Mouse (Mus musculus) thymus, postnatal 25 days (tissue): ENCODE data around the gene Tmem72.

Experiments
- DNase-seq: peaks from one replicate; pipeline ENCODE4 v3.0.0; 2022

The Tmem72 gene

DNA sequence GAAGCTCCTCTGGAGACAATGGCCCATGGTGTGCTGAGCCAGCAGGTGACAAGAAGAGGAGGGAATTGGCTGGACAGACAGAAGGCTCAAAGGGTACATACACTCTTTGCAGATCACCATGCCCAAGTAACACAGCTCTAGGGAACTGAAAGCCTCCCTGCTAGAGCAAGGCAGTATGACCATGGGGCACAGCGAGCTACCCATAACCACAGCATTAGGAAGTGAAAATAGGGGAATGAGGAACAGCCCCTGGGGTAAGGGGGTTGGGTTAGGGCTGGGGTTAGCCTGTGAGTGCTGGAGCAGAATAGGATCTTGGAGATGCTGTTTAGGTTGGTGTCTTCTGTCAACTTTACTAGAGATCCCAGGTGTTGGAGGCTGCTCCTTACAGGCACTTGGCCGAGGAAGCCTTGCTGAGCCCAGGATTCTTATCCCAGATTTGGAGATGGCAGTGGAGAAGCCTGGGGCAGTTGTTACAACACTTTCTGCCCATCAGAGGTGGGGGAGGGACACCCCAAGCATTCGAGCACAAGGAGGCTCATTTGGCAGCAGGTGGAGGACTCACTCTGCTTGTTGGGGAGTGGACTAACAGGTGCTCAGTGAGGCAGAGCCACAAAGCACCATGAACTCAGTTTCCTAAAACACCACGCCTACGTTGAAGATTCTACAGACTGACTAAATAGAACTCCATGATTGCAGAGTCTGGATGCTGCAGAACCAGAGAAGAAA, 37.0 kb downstream of the Tmem72 start:
- no peak for DNase-seq

DNA sequence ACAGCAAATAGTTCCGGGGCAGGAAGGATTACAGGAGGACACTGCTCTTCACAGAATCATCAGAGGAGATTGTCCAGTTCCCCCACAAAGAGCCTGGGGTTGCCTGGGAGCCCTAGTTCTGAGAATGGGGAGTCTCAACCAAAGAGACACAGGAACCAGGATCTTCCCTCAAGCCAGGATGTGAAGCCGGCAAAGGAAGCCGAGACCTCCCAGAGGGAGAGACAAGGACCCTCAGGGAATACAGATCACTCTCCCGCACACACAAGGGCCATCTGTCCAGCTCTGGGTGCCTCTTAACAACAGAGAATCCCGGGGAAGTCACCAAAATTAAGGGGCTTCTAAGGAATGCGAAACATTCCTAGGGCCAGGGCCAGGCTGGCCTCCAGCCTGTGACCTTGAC, 39.4 kb downstream of the Tmem72 start:
- no peak for DNase-seq

DNA sequence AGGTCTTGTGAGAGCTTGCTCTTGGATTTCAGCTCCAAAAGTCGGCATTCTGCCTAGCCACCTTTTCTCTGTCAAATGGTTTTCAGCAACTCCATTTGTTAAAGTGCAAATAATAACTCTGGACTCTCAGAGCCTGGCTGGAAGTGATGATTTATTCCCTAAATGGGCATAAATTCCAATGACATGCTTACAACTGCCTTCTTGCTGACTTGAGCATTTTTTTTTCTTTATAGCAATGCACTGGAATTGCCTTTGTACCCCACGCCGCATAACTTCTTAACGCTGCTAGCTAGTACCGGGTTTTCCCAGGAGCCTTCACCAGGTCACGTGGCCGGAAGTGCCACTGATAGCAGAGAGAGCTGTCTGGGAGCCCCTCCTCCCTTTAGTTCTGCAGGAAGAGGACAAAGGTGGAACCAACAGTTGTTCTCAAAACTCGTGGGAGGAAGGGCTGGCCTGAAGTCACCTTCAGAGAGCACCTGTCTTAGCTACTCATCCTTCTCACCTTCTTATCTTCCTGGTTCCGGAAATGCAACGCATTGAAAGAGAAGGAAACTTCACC, 40.3 kb downstream of the Tmem72 start:
- peak; percentile 14 for DNase-seq

- DNase-seq: no peak
Measured at GRCm38 (mm10) chr6:116674283-116674886, 42.3 kb downstream of the Tmem72 start.

DNA sequence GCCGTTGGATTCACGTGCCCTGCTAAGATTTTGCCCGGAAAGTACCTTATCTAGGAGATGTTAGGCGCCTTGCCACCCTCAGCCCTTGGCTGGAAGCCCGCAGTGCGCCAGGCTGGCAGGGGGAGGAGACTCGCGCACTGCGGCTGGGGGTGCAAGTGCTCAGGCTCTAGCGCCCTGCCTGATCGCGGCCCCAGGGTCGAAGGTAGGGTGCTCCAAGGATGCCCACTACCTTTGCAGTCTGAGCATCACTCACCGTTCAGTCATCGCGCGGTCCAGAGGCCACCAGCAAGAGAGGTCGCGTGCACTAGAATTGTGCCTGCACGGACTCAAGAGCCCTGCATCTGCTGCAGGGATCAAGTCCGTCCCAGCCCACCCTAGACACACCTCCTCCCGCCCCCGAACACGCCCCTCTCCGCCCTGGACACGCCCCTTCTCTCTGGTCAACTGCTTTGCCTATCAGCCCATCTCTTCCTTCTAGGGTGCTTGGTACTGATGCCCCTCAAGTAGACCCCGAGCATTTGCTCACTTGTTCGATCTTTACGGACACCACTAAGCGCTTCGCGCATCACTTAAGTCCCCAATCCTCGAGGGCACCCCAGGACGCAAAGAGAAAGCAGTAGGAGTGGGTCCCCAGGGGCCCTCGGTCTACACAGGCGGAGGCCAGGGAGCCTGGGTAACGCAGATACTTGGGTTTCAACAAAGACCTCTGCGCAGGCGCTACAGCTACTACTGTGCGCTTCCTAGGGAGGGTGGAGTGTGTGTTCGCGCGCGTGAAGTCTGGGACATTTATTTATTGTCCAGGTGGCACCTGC, 43.0 kb downstream of the Tmem72 start, which contains the start of gene Rassf4:
Gene Rassf4 (minus strand): TSS at position 482 of the 812 bp plus-strand sequence.
- DNase-seq: peak; percentile 81

DNA sequence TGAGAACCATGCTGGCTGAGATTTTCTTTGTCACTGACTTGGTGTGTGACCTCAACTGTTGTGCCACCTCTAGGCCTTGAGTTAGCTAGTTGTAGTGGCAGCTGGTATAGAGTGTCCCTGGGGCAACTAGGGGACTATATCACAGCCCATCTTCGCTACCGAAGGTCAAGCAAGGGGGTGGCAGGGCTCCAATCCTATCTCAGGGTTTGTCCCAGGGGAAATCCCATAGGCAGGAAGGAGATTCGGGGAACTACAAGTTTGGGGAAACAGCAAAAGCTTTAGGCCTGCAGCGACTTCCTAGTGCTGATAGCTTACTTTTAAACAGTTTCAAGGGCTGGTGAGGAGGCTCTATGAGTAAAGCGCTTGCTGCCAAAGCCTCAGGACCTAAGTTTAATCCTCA, 44.4 kb downstream of the Tmem72 start:
- DNase-seq: no peak

DNA sequence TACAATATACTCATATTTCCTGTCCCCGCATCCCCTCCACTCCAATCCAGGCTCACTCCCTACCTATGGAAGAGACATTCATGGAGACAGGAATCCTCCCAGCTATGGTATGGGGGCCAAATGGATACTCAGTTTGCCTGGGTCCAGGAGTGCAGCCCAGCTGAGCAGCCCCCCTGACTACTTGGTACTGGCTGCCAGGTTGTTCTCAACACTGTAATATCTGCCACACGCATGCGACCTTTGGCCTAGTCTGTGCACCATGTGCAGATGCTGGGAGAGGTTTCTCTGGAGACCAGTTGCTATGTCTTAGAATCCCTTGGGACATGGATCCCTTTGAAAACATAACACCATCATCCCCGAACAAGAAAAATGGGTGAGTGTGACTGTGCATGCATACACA, 44.9 kb downstream of the Tmem72 start:
- no peak for DNase-seq

- DNase-seq: no peak
Measured at GRCm38 (mm10) chr6:116671031-116671430, 45.7 kb downstream of the Tmem72 start.

DNA sequence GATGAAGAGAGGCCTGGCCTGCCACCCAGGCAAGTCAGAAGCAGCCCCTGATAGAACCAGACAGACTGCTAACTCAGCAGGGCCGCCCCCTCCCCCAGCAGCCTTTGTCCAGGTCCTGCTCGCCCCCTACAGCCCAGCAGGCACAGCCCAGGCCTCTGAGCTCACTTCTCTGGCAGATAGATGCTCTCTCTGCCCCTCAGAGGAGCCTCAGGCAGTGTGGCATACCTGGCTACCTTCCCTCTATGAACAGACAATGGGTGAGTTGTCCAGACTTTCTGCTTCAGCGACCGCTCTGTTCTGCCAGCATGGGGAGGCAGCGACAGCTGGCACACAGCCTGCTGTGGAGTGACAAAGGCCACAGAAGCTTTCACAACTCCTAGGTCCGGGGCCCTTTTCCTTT, 46.6 kb downstream of the Tmem72 start:
- no peak for DNase-seq

GRCm38 (mm10) chr6:116668682-116669470, 47.8 kb downstream of the Tmem72 start:
- no peak for DNase-seq

GRCm38 (mm10) chr6:116667382-116667781, 49.3 kb downstream of the Tmem72 start:
- DNase-seq: no peak

GRCm38 (mm10) chr6:116666892-116667291, 49.8 kb downstream of the Tmem72 start:
- DNase-seq: no peak

DNA sequence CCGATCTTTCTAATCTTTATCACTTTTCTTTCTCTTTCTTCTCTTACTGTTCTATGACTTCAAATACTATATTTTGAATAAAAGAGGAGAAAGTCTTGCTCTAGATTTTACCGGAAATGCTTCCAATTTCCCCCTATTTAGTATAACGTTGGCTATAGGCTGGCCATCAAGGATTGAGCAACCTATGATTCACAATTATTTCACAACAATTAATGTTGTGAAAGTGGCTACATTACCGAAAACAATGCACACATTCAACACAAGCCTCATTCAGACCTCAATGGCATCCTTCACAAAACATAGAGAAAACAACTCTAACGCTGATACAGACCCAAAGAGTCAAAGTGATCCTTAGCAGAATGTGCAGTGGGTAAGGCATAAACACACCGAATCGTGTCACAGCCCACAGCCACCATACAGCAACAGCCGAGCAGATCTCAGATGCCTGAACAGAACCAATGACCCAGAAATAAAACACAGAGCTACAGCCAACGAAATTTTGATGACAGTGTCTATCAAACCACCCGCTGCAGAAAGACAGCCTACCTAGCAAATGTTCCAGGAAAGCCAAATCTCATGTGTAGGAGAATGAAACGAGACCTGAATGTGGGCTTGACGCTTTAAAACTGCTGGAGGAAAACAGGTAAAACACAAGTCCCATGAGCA, 50.5 kb downstream of the Tmem72 start:
- no peak for DNase-seq

- DNase-seq: no peak
Measured at GRCm38 (mm10) chr6:116664830-116665229, 51.9 kb downstream of the Tmem72 start.

GRCm38 (mm10) chr6:116664031-116664430, 52.7 kb downstream of the Tmem72 start:
- DNase-seq: no peak

GRCm38 (mm10) chr6:116663364-116663763, 53.3 kb downstream of the Tmem72 start:
- DNase-seq: no peak

DNA sequence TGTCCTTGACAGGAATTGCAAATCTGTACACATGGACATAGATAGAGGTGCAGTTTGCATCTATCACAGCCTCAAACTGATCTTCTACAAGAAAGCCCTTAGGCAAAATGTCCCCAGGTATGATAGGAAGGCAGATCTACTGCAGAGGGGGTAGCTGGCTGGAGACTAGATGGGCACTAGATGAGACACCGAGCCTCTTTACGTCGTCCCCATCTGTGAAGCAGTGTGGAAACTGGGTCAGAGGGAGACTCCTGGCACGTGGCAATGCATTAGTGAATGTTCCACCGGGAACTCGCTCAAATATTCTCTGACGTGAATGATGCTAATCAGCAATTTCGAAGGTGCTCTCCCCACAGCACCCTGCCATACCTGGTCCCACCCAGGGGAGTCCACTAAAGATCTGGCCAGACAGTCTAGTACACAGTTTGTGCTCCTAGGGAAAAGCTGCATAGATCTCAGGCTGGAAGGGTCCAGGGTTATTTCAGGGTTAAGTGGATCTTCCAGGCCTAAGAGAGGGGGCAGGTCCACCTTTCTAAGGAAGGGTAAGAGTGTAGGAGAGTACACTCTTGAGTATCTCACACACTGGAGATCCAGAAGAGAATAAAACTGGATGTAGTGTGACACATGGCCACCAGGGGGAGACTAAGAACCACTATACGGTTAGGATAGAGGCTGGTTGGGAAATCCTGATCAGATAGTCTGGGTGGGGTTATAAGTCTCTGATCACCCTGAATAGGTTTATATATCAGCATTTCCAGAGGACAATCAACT, 62.8 kb downstream of the Tmem72 start:
- DNase-seq: peak; percentile 36

DNA sequence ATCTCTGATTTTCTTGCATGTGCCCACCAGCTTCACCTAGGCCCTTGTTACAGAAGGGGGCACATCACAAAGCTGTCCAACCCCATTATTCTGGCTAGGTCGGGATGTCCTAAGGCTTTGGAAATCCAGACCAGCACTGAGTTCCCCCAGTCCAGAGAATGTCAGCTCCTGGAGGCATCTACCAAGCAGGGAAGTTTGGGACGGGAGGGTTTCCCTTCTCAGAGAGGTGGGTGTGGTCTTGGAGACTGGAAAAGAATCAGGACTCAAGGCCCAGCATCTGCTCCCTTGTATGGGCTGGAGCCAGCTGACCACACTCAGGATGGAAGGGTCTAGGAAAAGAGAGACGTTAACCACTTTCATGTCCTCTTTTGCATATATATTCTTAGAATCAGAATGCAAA, 63.5 kb downstream of the Tmem72 start:
- DNase-seq: no peak

DNA sequence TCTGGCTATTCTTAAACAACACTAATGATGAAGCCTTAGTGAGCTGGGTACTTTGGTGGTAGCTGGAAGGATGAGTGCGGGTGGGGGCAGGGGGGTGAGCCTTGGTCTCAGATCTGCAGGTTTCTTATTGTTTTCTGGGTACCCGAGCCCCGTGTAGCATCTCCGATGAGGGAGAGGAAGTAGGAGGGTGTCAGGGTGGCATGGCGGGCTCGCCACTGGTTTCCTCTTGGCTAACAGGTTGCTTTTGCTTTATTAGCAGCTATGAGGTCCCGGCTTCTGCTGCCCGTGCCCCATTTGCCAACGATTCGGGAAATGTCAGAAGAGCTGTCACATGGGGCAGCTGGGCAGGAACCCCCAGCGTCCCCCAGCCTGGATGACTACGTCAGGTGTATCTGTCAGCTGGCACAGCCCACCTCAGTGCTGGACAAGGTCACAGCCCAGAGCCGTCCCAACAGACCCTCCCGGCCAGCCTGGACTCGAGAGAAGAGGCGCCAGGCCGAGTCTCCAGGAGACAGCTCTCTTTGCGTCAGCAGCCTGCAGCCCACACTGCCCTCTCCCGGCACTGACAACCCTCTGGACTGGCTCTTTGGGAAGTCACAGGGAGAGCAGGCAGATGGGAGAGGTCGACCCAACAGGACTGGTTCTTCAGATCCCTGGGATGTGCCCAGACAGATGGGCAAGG, 65.1 kb downstream of the Tmem72 start:
- no peak for DNase-seq

GRCm38 (mm10) chr6:116650406-116650805, 66.3 kb downstream of the Tmem72 start, which contains the start of gene Depp1:
TSS of gene Depp1 (plus strand) at chr6:116650609.
- no peak for DNase-seq

DNA sequence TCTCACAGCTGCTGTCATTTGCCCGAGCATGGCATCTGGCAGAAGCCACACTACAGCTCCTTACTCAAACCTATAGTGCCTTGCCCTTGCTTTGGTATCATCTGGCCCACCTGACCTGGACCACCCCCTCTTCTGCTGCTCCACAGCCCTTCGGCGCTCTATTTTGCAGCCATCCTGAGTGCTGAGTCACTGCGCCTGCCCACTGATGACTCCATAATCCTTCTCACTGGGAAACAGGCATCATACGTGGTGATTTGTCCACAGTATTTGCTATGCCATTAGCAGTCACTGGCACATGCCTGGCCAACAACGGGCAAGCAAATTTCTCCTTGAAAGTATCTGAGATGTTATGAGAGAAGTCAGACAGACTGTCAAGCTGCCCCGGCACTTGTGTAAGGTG, 66.9 kb downstream of the Tmem72 start:
- no peak for DNase-seq
